Mouse (Mus musculus) activated CD4-positive, CD25-positive, alpha-beta regulatory T cell, adult 4 months (primary cell): ENCODE measurements around the gene Myl12a. TPM values are rescaled to one million over a fixed set of nuclear protein-coding genes. Genes with fewer than 3 reads are reported as not detected.
"Not testable (repeated sequence)": the region's sequence is repeated elsewhere in the genome, so short reads cannot be mapped to it uniquely, and the experiment has no call there.

Experiments
- ATAC-seq: one replicate; pipeline ENCODE4 v1.8.0; 2017
- polyA plus RNA-seq, 2 experiments: library from polyadenylated mRNA; unstranded; fragments of 100-300 nt; shearing (Covaris generic); gene quantifications; one replicate each; pipeline ENCODE4 v1.2.1; 2017

The Myl12a gene
- polyA plus RNA-seq, 2 experiments from 2014 or later: 693 to 929 TPM

DNA sequence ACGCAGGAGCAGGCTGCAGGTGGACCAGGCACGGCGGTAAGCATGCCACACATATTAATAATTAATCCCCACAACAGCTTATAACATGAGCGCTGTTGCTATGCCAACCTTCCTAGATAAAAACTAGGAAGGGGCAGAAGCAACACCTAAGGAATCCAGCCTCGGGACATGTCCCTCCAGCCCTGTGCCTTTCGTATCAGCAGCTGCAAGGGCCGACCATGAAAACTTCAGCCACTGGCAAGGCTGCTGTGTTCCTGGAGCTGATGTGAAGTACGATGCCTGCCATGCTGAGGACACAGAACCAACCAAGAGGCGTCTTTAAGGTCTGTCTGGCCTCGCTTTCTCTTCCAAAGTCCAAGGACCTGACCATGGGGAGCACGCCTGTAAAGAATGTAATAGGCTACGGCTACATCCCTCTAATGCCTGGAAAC is 14.3 kb downstream of the Myl12a start:
- ATAC-seq: no peak

DNA sequence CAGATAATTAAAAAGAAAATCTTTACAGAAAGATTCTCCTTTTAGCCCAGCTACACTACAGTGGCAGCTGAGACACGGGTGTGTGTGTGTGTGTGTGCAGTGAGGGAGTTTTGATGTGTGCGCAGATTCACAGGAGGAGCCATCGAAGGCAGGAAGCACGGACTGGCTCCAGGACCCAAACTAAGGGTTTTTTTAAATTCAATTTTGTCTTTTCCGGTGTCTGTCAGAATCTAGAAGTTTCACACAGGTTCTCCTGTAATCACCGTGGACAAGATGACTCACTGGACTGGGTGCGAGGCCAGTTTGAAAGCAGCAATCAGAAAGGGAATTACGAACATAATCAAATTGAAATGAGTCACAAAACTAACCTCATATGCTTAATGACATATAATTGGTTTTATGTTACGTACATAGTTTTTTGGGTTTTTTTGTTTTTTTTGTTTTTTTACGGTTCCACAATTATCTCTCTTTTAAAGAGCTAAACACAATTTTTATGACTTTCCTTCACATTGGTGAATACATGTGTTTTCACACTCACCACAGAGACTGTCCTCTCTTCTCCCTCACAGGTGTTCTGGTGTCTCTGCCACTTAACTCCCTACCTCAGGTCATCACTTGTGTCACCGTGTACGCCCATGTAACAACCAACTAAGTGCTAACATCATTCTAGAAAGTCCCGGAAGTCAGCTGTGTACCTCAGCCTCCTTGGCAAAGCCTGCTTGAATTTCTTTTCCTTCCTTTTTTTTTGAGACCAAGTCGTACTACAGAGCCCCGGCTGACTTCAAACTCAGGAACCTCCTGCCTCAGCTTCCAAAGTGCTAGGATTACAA is 15.6 kb downstream of the Myl12a start:
- peak; percentile 50 for ATAC-seq

DNA sequence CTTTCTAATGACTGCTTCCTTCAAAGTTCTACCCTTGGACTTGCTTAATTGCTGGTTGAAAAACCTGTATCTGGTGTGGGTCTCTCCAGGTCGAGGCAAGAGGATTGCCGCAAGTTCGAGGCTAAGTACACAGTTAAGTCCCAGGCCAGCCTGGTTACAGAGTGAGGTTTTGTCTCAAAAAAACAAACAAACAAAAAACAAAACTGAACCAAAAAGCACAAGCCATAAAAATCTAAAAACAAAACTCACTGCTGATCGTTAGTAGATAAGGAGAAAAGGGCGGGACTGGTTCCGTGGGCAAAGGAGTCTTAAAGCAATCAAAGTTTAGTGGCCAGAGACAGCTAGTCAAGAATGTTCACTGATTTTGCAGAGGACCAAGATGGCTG is 16.3 kb downstream of the Myl12a start:
- ATAC-seq: no peak

DNA sequence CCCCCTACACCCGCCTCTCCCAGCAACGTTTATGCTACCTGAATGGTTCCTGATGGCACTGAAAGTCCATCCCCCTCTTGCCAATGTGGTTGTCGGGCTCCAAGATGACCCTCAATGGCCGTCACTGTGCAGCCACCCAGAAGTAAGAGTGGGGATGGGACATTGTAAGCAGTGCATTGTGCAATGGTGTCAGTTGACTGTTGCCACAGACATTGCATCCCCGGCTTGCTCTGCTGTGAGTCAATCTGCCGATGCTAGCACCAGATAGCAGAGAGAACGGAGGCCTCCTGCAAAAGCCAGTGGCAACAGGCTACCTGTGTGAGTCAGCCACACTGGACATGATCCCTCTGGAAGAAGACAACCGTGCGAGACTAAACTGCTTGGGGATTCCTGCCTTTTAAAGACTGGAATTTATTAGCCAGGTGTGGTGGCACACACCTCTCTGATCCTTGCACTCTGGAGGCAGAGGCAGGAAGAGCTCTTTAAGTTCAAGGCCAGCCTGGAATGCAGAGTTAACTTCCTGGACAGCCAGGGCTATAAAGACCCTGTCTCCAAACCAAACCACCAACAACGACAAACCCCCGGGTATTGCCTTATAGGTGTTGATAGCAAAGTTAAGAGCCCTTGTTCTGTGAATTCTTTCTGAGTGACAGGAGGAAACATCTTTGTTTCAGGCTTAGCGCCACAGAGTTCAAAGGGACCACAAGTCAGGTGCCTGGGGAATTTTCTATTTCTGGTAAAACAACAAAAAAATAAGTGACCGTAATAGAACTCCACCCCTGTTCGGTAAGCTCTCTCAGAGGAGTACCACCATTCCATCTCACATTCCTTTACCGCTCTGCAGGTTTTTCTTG is 16.9 kb downstream of the Myl12a start:
- ATAC-seq: peak; percentile 22

DNA sequence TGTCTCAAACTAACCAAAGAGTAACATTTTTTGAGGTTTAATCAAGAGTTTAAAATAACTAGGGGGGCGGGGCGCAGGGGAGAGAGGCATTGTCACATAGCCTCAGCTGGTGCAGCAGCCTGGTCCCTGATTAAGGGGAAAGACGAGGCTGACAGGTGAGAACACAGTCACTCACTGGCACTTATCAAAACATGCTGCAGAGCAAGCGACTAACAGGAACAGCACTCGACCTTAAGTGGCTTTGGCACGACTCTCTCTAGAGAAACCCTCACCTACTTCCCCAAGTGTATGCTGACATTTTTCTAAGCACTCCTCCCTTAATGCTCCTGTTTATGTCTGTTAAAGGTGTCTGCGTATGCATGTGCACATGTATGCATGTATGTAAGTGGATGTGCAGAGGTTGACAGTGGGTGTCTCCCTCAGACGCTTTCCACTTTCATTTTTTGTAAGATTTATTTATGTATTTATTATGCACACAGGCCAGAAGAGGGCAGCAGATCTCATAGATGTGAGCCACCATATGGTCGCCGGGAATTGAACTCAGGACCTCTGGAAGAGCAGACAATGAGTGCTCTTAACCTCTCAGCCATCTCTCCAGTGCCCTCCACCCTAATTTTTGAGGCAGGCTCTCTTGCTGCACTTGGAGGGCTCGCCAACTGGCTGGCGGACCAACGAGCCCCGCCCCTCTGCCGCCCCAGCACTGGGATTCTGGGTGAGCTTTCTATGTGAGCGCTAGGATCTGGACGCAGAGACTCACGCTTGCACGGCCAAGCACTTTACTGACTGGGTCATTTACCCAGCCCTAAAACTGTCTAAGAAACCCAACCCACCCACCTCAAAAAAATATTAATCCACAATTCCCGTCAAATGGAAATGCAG is 23.1 kb downstream of the Myl12a start:
- ATAC-seq: peak; percentile 53

DNA sequence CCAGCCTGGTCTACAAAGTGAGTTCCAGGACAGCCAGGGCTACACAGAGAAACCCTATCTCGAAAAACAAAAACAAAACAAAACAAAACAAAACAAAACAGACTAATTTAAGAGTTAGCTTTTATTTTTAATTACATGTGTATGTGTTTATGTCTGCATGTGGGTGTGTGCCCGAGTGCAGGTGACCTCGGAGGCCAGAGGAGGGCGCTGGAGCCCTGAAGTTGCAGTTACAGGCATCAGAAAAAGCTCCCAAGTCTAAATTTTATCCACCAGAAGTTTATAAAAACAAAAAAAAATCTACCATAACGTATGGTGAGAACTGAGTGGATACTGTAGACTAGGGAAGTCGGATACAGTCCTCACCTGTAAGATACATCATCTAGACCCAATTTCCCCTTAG is 24.9 kb downstream of the Myl12a start:
- no peak for ATAC-seq

DNA sequence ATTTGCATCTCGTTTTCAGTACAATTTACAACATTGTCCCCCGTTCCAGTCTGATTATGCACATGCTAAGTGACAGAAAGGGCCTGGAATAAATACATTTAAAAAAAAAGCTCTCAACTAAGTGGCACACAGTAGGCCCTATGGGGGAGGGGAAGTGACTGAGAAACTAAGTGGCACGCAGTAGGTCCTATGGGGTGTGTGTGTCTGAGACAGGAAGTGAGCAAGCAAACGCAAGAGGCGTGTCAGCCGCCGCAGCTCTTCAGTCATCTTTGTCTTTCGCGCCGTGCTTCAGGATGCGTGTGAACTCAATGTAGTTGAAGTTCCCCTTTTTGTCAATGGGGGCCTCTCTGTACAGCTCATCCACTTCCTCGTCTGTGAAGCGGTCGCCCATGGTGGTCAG is 28.6 kb downstream of the Myl12a start:
- ATAC-seq: not testable (repeated sequence)

DNA sequence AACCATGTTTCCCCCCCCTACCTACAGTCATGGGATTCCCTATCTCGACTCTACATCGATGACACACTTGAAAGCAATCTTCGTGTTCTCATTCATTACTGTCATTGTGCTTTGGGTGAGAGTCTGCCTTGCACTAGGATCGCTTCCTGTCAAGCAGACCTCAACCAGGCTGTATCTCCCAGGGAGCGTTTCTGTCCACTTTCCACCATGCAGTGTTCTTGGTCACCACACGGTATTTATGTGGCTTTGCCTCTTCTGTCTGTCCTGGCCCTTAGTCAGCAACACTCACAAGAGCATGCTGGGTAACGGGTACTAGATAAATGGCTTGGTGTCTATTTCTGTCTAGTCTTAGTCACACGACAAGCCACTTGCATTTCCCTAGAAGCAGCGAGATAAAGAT is 29.3 kb downstream of the Myl12a start:
- ATAC-seq: peak; percentile 74

DNA sequence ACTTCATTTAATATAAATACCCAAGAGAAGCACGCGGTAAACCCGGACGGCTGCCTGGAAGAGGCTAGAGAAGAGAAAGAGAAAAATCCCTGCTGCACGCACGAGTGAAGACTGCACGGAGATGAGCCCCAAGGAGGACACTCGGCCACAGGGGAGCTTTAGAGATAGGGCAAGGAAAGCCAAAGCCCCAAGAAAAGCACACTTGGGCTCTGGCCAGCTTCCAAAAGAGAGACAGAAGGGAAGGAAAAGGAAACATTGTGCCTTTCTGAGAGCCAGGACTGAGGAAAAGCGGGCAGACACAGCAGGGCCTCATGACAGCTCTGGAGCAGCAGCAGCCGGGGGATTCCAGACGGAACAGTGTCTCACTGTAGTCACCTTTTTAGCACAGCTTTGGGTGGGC is 31.5 kb downstream of the Myl12a start:
- ATAC-seq: no peak

DNA sequence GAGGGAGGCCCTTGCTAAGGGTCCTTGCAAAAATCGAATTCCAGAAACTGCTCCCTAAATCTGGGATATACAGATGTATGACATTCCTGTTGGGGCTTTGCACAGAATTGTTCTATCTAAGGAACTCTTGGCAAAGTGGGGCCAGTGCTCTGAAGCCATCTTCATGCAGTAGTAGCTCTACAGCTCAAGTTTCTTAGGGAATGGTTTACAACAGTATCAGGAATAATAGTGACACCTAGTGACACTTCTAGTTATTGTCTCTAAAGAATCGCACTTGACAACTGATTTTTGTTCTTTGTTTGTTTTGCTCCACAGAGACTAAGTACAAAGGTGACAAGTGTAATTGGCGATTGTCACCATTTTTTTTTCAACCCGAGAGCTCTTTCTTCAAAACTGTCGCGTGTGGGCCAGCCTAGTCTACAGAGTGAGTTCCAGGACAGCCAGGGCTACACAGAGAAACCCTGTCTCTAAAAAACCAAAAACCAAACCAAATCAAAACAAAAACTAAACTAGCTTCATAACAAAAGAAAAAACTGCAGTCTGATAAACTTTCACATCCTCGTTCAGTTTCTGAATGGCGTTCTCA is 34.0 kb downstream of the Myl12a start:
- peak; percentile 53 for ATAC-seq

DNA sequence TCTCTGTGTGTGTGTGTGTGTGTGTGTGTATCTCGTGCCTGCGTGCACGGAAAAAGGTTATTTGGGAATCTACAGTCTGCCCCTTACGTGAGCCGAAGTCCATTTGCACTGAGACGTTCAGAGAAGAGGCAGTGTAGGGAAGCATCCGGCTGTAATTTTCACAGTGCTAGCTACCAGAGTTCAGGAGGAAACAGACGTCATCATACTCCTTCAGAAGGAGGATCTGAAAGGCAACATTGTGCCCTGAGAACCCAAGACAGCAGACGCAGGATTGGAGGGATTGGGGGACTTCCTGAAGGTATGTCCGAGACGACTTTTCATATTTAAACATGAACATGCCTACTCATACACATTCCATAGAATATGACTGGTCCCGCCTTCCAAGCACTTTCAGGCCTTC is 35.0 kb downstream of the Myl12a start:
- ATAC-seq: no peak

DNA sequence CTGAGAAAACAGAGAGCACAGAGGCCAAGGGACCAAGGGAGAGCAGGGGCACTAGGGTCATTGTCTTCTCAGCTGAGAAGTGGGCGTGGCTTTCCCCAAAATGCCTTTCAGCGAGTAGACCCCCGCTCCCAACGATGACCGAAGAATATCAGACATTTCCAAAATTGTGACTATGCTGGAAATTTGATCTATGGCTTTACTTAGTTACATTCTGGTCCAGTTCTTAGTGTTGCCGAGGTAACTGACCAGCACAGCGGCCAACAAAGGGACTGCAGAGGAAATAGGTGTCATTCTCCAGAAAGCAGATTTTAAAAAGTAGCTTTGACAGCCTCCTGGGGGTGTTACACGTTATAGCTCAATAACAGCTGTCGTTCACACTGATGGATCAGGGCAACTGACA is 35.5 kb downstream of the Myl12a start:
- ATAC-seq: no peak

DNA sequence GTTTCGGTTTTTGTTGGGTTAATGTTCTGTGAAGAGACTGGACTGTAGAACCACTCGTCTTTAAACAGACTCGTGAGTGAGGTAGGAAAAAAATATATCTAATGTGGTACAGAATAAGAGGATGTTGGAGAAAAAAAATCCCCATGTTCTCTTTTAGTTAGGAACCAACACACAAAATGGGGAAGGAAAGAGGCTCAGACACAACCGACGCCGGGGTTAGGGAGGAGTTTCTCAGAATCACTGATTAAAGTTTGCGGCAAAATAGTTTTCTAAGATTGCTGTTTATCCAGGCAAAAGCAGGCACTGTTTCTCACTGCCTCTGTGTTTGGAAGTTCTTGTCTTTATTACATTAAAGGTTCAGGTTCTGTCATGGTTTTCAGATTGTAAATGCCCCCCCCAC is 36.6 kb downstream of the Myl12a start:
- ATAC-seq: no peak

DNA sequence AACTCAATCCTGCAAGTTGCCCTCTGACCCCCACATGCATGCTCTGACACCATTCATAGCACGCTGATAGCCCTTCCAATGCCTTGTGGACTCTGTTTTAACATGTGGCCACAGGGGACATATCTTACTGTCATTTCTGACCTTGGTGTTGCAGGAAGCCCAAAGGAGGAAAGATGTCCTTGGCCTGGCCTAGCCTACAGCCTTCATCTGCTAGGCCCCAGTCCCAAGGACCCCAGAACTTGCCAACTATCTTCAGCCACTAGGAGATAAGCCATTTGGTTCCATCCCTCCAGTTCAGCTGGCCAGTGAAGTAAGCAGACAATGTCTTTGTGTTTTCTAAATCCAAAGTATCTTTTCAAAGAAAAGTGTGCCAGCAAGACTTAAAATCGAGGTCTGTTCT is 37.4 kb downstream of the Myl12a start:
- ATAC-seq: no peak

DNA sequence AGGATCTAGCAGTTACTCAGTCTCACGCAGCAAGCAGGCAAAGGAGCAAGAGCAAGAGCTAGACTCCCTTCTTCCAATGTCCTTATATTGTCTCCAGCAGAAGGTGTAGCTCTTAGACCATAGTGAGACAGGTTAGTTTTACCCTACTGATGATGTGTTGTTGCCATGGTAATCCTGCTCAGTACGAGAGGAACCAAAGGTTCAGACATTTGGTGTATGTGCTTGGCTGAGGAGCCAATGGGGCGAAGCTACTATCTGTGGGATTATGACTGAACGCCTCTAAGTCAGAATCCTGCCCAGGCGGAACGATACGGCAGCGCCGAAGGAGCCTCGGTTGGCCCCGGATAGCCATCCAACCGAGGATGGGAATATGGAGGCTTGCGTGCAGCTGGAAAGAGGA is 39.1 kb downstream of the Myl12a start:
- peak; percentile 100 for ATAC-seq

DNA sequence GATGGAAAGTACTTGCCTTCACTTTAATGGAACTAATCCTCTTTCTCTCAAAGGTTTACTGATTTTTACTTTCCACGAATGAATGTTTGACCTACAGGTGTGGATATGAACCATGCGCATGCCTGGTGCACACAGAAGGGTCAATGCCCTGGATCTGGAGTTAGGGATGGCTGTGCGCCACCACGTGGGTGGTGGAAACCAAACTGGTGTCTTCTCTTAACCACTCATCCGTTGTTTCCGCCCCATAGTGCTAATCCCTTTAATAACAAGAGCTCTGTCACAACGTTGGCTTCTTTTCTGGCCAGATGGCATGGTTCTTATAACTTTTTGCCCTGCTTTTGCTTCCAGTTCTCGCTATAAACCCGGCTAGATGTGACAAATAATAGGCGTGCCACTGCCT is 51.4 kb downstream of the Myl12a start:
- ATAC-seq: no peak

DNA sequence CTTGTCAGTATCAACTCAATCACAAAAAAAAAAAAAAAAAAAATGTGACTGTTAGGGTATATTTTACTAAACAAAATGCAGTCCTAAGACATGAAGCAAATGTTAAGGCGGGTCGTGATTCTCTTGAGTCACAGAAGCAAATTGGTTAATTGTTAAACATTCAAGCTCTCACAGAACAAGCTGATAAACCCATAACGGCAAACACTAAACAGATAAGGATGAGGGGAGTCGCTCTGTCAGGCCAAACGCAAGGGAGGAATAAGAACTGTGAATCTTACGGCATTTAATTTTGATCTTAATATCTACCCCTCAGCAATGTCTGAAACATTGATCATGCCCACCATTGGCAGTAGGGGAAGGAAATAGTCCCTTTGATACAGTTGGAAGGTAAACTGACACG is 53.5 kb downstream of the Myl12a start:
- ATAC-seq: no peak

DNA sequence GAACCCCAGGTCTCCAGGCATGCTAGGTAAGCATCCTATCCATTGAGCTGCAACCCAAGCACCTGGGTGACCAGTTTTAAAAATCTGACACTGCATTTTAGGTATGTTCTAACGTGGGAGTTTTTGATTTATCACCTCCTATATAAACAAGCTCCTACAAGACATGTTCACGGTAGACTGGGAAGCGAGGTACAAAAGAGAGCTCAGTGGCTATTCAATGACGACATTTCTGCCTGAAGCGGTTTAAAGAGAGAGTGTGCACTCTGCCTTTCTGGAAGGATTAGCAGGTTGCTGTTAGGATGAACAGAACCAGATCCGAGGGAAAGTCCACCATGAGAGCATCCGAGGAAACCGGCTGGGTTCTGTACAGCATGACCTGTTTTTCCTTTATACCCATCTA is 54.0 kb downstream of the Myl12a start:
- no peak for ATAC-seq

DNA sequence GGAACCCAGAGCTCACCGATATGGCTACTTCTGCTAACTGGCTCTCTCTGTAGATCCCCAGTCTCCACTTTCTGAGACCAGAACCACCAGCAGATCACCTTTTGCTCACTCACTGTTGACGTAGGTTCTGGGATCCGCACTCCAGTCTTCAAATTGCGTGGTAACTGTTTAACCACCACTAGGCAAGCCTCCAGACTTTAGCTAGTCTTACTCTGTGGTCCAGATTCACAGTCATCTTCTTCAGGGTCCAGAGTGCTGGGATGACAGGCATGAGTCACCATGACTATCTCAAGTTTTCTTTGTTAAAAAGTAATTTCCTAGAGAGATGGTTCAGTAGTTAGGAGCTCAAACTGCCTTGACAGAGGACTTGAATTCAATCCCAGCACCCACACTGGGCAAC is 58.9 kb downstream of the Myl12a start:
- no peak for ATAC-seq
